Mouse (Mus musculus) intestine, embryonic 15.5 days (tissue): ENCODE measurements at regions not wholly inside any gene's neighbourhood (a gene's known extent, or its start where the extent isn't known, plus 50 kb on each side); places are given as distances from the start of the nearest gene placed in this dataset.
A peak's percentile ranks its signal among the peaks of the same experiment; 100 is the strongest.

Experiments
- ATAC-seq: fragments of 200-750 bp; cut with Nextera tagmentation; 2 replicates; pipeline ENCODE4 v1.8.0; 2017; ENCODE audit warnings: moderate TSS enrichment, moderate library complexity
- H3K27ac ChIP-seq: fragments of 300-500 bp; sonication (generic); 2 replicates; pipeline ENCODE4 v1.5.1; 2015; ENCODE audit warnings: mild to moderate bottlenecking, inconsistent platforms
- H3K27me3 ChIP-seq: fragments of 300-500 bp; sonication (generic); replicated peaks from 2 replicates; pipeline ENCODE4 v1.6.1; 2015; ENCODE audit warnings: inconsistent platforms
- H3K36me3 ChIP-seq: fragments of 300-500 bp; sonication (generic); 2 replicates; pipeline ENCODE4 v1.6.1; 2015; ENCODE audit warnings: inconsistent platforms
- H3K4me1 ChIP-seq: fragments of 300-500 bp; sonication (generic); replicated peaks from 2 replicates; pipeline ENCODE4 v1.6.1; 2015; ENCODE audit warnings: inconsistent platforms
- H3K4me2 ChIP-seq: fragments of 300-500 bp; sonication (generic); replicated peaks from 2 replicates; pipeline ENCODE4 v1.6.1; 2015; ENCODE audit warnings: mild to moderate bottlenecking, inconsistent platforms
- H3K4me3 ChIP-seq: fragments of 300-500 bp; sonication (generic); replicated peaks from 2 replicates; pipeline ENCODE4 v1.5.1; 2015; ENCODE audit warnings: inconsistent platforms
- H3K9ac ChIP-seq: fragments of 300-500 bp; sonication (generic); 2 replicates; pipeline ENCODE4 v1.6.1; 2015; ENCODE audit warnings: inconsistent platforms
- H3K9me3 ChIP-seq: fragments of 300-500 bp; sonication (generic); 2 replicates; pipeline ENCODE4 v1.6.1; 2016; ENCODE audit warnings: inconsistent platforms
- WGBS: fragments of 180-500 bp; shearing (Covaris S2); methylation state at CpG from one replicate; pipeline ENCODE4 v1.1.7; 2015; 5-methylcytosine and 5-hydroxymethylcytosine counted together

DNA sequence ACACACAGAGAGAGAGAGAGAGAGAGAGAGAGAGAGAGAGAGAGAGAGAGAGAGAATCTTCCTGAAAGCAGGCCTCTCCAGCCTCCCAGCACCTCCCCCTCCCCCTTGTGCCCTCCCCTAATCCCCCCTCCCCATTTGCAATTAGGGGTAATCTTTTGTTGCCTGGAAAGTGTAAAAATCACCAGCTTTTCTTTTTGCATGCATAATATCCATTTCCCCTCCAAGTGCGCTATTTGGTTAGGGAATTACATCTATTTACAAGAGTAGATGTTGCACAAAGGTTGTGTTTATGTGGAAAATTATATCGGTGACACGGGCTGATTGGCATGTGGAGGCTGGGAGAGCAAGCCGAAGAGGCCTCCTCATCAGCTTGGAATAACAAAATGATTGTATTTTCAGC is 135.4 kb upstream of the Gm12830 start:
- no peak overlapping the region for H3K4me2 ChIP-seq
- no peaks in the 10 kb centered on the region for H3K9me3 ChIP-seq
- H3K27ac ChIP-seq, result no peak overlapping the region
- H3K4me1 ChIP-seq, result 0 out of 2 replicates have a peak, but pooled peaks cover 6% of the 10 kb centered on the region
- no peak for ATAC-seq
- H3K27me3 ChIP-seq, result no peaks in the 10 kb centered on the region; the same call in 1 of the 2 replicates
- no peaks in the 10 kb centered on the region for H3K36me3 ChIP-seq
- H3K9ac ChIP-seq, result no peak overlapping the region
- WGBS, result 61% methylated on average over 4 of the region's 4 CpGs
- no peak overlapping the region for H3K4me3 ChIP-seq

DNA sequence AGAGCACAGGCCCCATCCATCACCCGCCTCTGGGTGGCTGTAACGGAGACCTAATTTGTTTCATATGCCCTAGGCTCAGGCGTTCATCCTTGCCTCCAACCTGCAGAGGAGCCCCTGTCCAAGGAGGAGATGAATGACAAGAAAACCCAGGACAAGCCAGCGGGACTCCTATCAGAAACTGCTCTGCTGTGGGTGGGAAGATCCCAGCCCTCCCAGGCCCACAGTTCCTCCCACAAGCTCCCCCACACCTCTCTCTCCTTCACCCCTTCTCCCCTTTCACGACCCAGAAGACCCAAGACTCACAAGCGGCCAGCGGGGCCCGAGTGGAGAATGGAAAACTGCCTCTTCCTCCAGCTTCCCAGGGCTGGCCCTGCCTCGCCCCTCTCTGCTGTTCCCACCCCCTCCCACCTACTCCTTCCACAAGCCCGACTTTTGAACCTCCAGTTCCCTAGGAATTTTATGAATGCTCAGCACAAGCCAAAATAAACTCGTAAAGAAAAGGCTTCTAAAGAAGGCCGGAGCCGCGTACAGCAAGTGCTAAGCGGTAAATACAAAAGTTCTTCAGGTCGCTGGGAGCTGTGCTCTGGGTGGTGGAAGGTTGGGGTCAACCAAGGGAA is 133.1 kb upstream of the Gm12830 start:
- ATAC-seq, result peak; percentile 46; the same call in 1 of the 2 replicates

DNA sequence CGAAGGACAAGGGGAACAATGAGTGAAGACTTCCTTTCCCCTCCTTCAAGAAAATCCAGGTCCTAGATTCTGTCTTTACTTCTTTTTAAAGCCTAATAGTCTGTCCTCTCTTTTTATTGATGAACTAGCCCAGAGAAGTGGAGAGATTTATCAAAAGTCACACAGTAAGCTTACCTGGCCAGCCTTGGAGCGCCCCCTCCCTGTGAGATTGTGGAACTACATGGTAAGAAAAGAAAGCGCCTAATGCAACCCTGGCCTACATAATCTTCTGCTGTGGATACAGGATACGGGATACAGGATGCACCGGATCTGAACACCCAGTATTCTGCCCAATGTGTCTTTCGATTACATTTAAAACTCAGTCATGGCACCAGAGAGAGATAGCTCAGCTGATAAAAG is 132.6 kb upstream of the Gm12830 start:
- Histone ChIP-seq H3K4me1 (0 out of 2 replicates have a peak, but pooled peaks cover 6% of the 10 kb centered on the region), H3K4me2 (no peak overlapping the region), H3K27me3 (no peaks in the 10 kb centered on the region; the same call in 1 of the 2 replicates), H3K4me3 (no peak overlapping the region), H3K27ac (no peak overlapping the region), H3K9me3 (no peaks in the 10 kb centered on the region), H3K9ac (no peak overlapping the region), H3K36me3 (no peaks in the 10 kb centered on the region)
- WGBS, result 68% methylated on average over 6 of the region's 6 CpGs
- no peak for ATAC-seq

More for the DNA sequence above, 133.1 kb upstream of the Gm12830 start:
- H3K4me1 ChIP-seq, result 0 out of 2 replicates have a peak, but pooled peaks cover 6% of the 10 kb centered on the region
- no peaks in the 10 kb centered on the region for H3K9me3 ChIP-seq
- H3K4me2 ChIP-seq, result peak overlapping the region; percentile 19
- H3K27me3 ChIP-seq, result no peaks in the 10 kb centered on the region; the same call in 1 of the 2 replicates
- H3K36me3 ChIP-seq, result no peaks in the 10 kb centered on the region
- H3K27ac ChIP-seq, result no peak overlapping the region
- WGBS, result 20% methylated on average over 16 of the region's 16 CpGs
- no peak overlapping the region for H3K9ac ChIP-seq
- no peak overlapping the region for H3K4me3 ChIP-seq

- Histone ChIP-seq H3K4me1 (no peaks in the 10 kb centered on the region), H3K4me3 (no peak overlapping the region), H3K27ac (no peak overlapping the region), H3K9ac (no peak overlapping the region), H3K9me3 (no peaks in the 10 kb centered on the region), H3K36me3 (no peaks in the 10 kb centered on the region), H3K4me2 (no peak overlapping the region), H3K27me3 (no peaks in the 10 kb centered on the region)
- no peak for ATAC-seq
- WGBS, result 58% methylated on average over 4 of the region's 4 CpGs
Observed at GRCm38 (mm10) chr4:114705586-114705985, 115.9 kb upstream of the Gm12830 start.

- Histone ChIP-seq H3K4me2 (no peak overlapping the region), H3K27ac (no peak overlapping the region), H3K4me1 (peaks cover 4% of the 10 kb centered on the region; the same call in 1 of the 2 replicates), H3K27me3 (no peaks in the 10 kb centered on the region), H3K9me3 (no peaks in the 10 kb centered on the region), H3K9ac (no peak overlapping the region), H3K36me3 (no peaks in the 10 kb centered on the region), H3K4me3 (no peak overlapping the region)
- 79% methylated on average over 3 of the region's 3 CpGs for WGBS
- ATAC-seq, result no peak
Observed at GRCm38 (mm10) chr4:114710182-114710909, 111.2 kb upstream of the Gm12830 start.

- H3K4me2 ChIP-seq, result no peak overlapping the region
- no peak overlapping the region for H3K4me3 ChIP-seq
- H3K9ac ChIP-seq, result no peak overlapping the region
- H3K9me3 ChIP-seq, result no peaks in the 10 kb centered on the region
- no peak overlapping the region for H3K27ac ChIP-seq
- peaks cover 4% of the 10 kb centered on the region; the same call in 1 of the 2 replicates for H3K4me1 ChIP-seq
- no peaks in the 10 kb centered on the region for H3K36me3 ChIP-seq
- 65% methylated on average over 3 of the region's 3 CpGs for WGBS
- H3K27me3 ChIP-seq, result no peaks in the 10 kb centered on the region
- ATAC-seq, result no peak
Observed at GRCm38 (mm10) chr4:114711082-114711481, 110.4 kb upstream of the Gm12830 start.

DNA sequence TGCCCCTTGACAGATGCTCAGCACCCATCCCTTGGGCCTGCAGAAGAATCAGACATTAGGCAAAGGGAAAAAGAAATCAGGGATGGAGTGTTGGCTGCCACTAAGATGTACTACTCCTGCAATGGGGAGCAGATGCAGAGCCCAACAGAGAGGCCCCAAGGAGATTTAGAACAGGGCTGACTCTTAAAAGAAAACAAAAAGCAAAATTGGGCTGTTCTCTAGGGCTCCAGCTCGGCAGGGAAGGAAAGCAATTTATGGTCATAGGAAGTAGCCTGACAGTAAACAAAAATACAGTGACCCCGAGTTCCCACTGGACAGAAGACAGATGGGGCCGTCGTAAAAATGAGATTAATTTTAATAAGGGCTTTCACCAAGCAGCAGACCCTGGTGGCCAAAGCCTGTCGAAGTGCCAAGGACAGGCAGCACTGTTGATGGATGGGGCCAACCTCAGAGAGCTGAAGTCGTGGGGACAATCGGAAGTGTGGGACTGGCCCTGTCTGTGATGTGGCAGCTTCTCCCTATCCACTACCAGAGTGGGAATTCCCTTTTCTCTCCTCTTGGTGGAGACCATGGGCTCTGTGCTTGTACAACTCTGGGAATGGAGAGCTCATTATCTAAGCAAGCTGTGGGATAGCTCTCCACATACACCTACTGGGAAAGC is 109.4 kb upstream of the Gm12830 start:
- peaks cover 4% of the 10 kb centered on the region; the same call in 1 of the 2 replicates for H3K4me1 ChIP-seq
- no peaks in the 10 kb centered on the region for H3K36me3 ChIP-seq
- no peaks in the 10 kb centered on the region for H3K9me3 ChIP-seq
- H3K4me2 ChIP-seq, result no peak overlapping the region
- H3K27ac ChIP-seq, result no peak overlapping the region
- H3K4me3 ChIP-seq, result no peak overlapping the region
- H3K27me3 ChIP-seq, result no peaks in the 10 kb centered on the region
- ATAC-seq, result no peak
- no peak overlapping the region for H3K9ac ChIP-seq
- 26% methylated on average over 7 of the region's 7 CpGs for WGBS

DNA sequence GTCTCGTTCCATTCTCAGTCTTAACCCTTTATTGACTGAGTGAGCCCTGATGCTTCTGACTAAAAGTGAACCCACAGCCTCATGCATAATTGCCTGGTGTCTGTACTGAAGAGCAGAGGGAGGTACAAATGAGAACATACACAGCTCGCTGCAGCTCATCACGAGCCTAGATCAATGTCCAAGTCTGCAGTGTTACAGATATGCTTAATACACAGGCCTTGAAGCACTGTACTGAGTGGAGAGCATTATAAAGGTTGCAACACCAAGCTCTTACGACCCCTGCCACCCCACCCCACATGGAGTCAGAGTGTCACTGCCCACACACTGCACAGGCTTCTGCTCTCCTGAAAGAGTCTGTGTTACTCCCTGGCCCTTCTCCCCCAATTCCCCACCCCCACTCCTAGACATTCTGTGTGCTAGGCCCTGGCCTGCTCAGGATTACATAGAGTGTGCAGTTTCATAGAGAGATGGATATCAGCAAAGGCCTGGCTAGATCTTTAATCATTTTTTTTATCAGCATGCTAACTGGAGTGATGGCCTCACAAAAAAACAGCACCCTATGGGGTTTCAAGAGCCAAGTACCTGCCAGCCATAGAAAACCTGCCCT is 108.5 kb upstream of the Gm12830 start:
- H3K4me1 ChIP-seq, result peaks cover 4% of the 10 kb centered on the region; the same call in 1 of the 2 replicates
- no peak overlapping the region for H3K4me2 ChIP-seq
- H3K4me3 ChIP-seq, result no peak overlapping the region
- 43% methylated on average over 4 of the region's 4 CpGs for WGBS
- no peaks in the 10 kb centered on the region for H3K9me3 ChIP-seq
- no peak; the same call in 1 of the 2 replicates for ATAC-seq
- no peak overlapping the region for H3K9ac ChIP-seq
- H3K36me3 ChIP-seq, result no peaks in the 10 kb centered on the region
- H3K27me3 ChIP-seq, result no peaks in the 10 kb centered on the region
- no peak overlapping the region for H3K27ac ChIP-seq

DNA sequence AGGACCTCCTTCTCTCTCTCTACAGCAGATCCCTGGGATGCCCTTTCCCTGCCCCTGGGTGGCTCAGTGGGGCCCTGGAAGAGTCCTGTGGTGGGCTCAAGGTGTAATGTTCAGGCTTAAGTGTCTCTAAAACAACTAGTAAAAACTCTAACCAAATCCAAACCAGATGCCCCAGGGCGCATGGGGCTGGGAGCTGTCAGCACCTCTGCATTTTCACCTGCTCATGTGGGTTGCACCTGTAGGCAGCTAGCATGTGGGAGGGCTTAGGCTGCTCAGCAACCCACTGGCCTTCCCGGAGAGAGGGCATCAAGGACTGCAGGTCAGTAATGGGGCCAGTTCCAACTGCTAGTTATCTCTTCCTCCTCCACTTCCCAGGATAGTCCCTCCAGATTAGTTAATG is 104.8 kb upstream of the Gm12830 start:
- Histone ChIP-seq H3K9me3 (no peaks in the 10 kb centered on the region), H3K4me3 (no peak overlapping the region), H3K4me1 (peaks cover 4% of the 10 kb centered on the region; the same call in 1 of the 2 replicates), H3K27ac (no peak overlapping the region), H3K9ac (no peak overlapping the region), H3K4me2 (no peak overlapping the region), H3K27me3 (no peaks in the 10 kb centered on the region), H3K36me3 (no peaks in the 10 kb centered on the region)
- 80% methylated on average over 2 of the region's 2 CpGs for WGBS
- no peak for ATAC-seq

GRCm38 (mm10) chr4:114720696-114721095 is 100.8 kb upstream of the Gm12830 start:
- no peak overlapping the region for H3K4me2 ChIP-seq
- H3K27ac ChIP-seq, result no peak overlapping the region
- H3K4me3 ChIP-seq, result no peak overlapping the region
- ATAC-seq, result no peak
- H3K9me3 ChIP-seq, result no peaks in the 10 kb centered on the region
- no peak overlapping the region for H3K9ac ChIP-seq
- WGBS, result 64% methylated on average over 3 of the region's 3 CpGs
- no peaks in the 10 kb centered on the region for H3K36me3 ChIP-seq
- H3K27me3 ChIP-seq, result no peaks in the 10 kb centered on the region
- no peaks in the 10 kb centered on the region for H3K4me1 ChIP-seq

DNA sequence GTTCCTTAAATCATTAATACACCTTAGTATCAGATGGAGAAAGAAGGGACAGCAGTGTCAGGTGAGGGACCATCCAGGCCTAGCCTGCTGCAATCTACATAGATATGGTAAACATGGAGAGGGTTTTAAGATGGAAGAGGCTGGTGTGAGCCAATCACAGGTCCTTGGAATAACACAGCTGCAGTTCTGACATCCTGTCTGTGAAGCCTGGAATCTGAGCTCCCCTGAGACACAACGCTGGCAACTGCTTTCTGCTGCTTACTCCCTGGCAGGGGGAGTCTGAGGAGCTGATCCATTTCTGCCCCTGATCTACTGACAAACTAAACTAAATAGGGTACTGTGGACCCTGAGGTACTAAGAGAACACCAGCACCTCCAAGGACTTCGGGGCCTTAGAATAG is 100.1 kb upstream of the Gm12830 start:
- no peak overlapping the region for H3K4me2 ChIP-seq
- H3K4me3 ChIP-seq, result no peak overlapping the region
- H3K36me3 ChIP-seq, result no peaks in the 10 kb centered on the region
- H3K9me3 ChIP-seq, result no peaks in the 10 kb centered on the region
- no peaks in the 10 kb centered on the region for H3K27me3 ChIP-seq
- 70% methylated on average over 2 of the region's 2 CpGs for whole genome bisulfite sequencing
- no peaks in the 10 kb centered on the region for H3K4me1 ChIP-seq
- H3K27ac ChIP-seq, result no peak overlapping the region
- no peak overlapping the region for H3K9ac ChIP-seq
- no peak for ATAC-seq
